Mouse (Mus musculus): ENCODE data around the gene Odf3. TPM values are rescaled to one million over a fixed set of nuclear protein-coding genes. Genes with fewer than 3 reads are reported as not detected.

The Odf3 gene
- polyA plus RNA-seq, 1 experiment from 2014 or later = not detected

DNA sequence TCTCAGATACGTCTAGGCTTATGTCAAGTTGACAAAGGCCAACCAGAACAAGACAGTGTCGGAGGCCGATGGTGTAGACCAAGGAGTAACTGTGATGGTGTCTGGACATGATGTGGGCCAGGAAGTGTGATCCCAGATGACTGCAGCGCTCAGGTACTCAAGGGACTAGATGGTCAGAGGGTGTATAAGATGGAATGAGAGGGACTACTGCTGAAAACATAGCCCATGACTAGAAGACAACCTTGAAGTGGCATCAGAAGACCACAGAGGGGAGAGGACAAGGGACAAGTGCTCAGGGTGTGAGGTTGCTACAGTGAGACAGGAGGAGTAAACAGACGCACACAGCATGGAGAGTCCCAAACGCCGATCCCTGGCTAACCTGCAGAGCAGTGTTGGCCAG is 3.8 kb upstream of the Odf3 start:
- DNase-seq (ENCODE audit: low spot score) = no peak

DNA sequence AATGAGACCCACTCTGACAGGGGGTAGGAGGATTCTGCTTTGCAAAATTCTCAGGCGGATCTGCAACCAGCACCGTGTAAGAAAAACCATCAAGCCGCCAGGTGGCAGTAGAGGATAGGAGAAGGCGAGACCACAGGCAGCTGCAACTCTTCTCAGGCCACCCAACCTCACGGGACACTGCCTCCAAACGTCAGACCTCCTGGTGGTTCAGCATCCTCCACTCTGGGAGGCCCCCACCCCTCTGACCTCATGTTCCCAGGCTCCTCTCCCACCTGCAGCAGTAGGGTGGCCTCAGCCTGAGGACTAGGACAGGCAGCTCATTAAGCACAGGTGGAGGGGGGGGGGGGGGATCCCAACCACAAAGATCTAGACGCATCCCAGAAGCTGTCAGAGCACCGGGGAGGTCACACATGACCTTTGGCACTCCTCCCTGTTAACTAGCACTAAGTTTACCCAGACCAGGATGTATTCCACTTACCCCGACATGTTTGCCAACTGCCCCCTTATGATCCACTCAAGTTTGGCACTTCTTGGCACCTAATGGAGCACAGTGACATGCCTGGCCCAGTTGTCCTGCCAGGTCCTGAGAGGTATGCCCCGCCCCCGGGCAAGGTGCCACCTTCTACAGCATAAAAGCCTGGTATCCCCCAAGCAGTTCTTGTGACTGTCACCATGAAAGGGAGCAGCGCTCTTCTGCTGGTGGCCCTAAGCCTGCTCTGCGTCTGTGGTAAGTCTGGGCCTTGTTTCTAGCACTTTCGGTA is 2.5 kb upstream of the Odf3 start, which contains the start of gene Scgb1c1:
Scgb1c1 (plus strand) TSS at position 643 of the 761 bp plus-strand sequence.
- peak; percentile 88 for DNase-seq (ENCODE audit: low spot score)

DNA sequence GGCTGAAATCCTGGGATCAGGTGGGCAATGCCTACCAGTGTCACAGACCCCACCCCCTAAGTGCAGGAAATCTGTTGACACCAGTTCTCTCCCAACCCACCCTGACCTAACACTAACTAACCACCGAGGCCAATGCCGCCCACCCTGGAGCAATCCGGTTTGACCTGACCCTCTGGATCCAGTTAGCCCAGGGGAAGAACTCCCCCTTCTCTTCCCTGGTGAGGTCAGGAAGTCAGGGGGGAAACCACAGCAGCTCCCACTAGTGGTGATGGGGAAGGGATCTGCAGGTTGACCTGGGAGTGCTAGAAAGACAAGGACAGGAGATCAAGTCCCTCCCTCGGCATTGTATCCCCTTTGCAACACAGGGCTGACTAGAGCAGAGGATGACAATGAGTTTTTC is 1.9 kb upstream of the Odf3 start:
- no peak for DNase-seq (ENCODE audit: low spot score)

DNA sequence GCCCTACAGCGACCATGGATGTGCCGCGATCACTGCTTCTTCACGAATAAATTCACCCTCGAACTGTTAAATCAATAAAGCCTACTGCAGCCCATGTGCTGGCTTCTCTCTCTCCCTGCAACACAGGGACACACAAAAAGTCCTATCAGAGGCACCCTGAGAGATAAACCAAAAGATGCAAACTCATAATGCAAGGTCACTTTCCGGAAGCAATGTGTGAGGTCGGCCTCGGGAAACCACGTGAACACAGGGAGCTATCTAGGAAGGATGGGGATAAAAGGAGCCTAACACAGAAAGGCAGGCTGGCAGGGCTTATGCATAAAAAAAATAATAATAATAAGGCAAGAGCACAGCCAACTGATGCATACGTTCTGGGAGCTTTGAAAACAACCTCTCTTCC is 929 bp upstream of the Odf3 start:
- no peak for DNase-seq (ENCODE audit: low spot score)

DNA sequence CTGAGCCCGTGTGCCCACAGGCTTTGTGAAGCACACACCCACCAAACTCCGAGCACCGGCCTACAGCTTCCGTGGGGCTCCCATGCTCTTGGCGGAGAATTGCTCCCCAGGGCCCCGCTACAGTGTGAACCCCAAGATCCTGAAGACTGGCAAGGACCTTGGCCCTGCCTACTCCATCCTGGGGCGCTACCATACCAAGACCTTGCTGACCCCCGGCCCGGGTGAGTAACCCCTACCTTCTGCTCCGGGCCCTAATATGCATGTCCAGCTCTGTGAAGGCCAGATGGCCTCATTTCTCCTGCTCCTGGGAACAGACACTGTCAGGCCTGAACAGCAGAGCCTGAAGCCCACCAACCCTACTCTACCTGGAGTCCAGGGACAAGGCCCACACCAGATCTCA is 986 bp downstream of the Odf3 start:
- no peak for DNase-seq (ENCODE audit: low spot score)

DNA sequence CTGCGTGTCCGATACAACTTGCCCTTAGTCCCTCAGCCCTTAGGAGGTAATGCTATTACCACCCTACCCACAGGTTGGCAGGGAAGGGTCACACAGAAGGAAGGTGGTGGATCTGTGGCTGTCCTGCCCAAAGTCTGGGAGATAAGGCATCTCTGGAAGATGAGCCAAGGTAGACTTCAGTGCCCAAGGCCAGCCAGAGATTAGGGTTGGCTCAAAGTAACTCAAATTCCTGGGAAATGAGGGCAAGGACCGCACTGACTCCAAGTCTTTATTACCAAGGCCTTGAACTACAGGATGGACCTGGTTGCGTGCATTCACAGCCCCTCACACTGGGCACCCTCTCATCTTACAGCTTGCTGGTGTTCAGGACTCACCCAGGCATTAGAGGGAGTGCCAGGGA is 4.3 kb downstream of the Odf3 start:
- no peak for DNase-seq (ENCODE audit: low spot score)

DNA sequence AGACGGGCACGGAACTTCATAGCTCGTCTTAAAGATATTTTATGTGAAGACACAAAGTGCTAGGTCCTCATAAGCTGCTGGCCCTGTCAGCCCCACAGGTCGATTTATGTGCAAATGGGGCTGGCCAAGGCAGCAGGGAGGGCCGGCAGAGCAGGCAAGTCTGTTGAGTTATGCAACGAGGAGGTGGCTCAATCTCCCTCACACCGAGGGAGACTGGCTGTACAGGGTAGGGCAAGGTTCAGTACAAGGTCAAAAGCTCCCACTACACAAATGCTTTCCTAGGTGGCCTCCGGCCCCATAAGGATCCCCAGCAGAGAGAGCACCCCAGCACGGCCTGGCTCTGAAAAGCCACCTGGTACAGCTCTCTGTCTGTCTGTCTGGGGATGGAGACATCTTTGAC is 5.8 kb downstream of the Odf3 start:
- DNase-seq (ENCODE audit: low spot score) = no peak

DNA sequence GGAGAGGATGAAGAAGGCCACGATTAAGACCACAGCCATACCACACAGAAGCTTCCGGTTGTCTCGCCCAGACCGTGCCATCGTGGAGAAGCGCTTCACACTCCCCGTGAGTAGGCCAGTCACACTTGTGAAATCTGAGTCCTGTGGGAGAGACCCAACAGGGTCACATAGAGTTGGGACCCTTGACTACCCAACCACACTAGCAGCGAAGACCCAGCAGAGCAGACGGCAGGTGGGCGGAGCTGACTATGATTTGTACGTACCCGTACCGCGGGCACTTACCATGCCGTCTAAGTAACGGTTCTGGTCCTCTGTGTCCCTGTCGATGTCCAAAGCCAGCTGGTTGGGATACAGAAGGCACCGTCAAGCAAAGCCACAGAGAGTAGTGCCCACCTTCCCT is 6.9 kb downstream of the Odf3 start:
- DNase-seq (ENCODE audit: low spot score) = no peak

DNA sequence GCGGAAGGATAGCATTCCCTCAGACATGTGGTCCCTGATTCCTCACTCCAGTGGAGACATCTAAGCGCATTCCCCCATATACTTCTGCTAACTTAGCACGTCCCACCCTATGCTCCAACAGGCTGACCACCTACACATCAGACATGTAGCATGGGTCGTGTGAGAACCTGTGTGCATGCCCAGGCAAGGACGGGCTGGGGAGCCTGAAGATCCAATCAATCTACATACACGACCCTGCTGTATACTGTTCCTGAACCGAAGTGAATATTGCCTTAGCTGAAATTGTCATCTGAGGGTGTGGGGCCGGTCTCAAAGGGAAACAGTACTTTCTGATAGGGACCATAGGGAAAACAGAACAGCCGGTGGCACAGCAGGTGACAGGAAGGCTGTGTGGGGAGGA is 7.6 kb downstream of the Odf3 start:
- no peak for DNase-seq (ENCODE audit: low spot score)

DNA sequence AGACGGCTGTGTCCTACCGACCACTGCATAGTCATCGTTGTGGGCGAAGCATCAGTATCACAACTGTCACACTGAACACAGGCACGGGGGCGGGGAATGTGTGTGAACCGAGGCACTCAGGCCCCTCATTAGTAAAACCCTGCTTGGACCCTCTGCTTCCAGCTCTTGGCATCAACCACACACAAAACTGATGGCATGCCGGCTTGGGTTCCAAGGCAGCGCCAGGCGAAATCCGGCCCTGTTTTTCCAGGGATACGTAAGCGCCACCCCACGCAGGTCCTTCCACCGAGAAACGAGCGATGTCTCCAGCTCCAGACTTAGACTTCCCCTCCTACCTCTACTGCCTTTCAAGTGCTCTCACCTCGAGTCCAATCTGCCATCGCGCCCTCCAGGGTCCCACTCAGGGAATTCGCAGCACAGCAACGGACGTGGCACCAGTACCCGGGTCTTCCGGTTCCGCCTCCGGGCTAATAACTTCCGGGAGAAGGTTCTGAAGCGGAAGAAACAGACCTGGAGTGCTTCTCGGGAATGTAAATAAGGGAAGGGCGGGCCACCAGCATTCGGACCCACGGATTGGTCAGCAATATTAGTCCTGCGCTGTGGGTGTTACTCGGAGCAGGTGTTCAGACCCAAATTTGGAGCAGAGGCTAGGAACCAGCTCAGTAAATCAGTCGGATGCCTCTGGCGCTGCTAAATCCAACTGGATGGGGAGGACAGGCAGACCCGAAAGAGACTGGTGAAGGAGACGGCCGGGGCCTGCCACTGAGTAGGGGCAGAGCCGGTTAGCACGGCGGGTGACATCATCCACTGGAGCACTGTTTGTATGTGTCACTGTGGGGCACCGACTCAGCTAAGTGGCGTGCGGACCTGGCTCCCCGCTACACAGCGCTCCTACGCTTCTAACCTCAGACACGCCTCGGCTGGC is 8.5 kb downstream of the Odf3 start, which contains the start of gene Gm45785:
Gm45785 (minus strand) TSS at position 472 of the 925 bp plus-strand sequence.
- peak; percentile 66 for DNase-seq (ENCODE audit: low spot score)

DNA sequence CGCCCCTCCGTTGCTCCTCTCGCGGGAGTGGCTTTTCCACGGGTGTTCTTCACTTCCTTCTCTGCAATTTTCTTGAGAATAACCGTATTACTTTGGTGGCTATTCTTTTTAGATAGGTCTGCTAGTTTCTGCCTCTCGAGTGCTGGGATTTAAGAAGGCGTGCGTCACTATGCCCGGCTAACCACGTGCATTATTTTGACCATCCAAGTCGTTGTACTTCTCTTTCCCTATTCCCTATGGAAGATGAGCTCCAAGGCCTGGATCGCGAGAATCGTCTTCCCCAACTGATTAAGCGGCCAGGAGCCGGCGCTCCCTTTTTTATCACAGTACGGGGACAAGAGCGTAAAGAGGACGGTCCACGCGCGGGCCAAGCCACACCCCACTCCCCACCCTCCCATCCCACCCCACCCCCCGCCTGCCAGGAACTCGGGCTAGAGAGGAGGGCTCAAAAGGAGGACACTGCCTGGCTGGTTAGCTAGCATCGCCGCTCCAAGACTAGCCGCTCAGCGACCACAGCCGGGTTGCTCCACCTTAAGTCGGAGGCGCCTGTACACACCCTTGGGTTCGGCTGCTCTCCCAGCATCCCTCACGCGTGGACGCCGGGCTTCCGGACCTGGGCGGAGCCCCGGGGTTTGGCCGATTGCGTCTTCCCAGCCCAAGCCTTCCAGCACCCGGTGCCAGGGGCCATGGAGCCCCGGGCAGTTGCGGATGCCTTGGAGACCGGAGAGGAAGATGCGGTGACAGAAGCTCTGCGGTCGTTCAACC is 9.4 kb downstream of the Odf3 start, which contains the start of gene Ric8a:
Ric8a (plus strand) TSS at position 173 of the 765 bp plus-strand sequence.
- DNase-seq (ENCODE audit: low spot score) = peak; percentile 82

DNA sequence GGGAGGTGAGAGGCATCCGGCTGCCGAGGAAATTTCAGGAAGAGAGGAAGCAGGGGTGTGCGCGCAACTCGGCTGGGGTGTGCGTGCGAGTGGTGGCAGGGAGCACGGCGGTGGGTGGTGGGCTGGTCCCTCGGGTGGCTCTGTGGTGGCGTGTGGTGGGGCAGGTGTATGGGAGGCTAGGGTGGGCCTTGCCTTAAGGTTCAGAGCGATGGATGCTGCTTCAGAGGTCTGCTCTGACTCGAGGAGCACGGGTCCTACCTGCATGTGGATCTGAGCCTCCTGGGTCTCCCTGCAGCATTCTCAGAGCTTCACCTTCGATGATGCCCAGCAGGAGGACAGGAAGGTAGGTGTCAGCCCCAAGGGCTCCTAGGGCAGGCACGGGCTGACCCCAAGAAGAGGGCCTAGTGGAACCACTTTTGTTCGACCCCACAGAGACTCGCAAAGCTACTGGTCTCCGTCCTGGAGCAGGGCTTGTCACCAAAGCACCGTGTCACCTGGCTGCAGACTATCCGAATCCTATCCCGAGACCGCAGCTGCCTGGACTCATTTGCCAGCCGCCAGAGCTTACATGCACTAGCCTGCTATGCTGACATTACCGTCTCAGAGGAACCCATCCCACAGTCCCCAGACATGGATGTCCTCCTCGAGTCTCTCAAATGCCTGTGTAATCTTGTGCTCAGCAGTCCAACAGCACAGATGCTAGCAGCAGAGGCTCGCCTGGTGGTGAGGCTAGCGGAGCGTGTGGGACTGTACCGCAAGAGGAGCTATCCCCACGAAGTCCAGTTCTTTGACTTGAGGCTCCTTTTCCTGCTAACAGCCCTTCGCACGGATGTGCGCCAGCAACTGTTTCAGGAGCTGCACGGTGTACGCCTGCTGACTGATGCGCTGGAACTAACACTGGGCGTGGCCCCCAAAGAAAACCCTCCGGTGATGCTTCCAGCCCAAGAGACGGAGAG is 10.2 kb downstream of the Odf3 start, which contains the start of gene Bet1l:
Bet1l (minus strand) TSS at position 28 of the 956 bp plus-strand sequence.
- DNase-seq (ENCODE audit: low spot score) = peak; percentile 4

DNA sequence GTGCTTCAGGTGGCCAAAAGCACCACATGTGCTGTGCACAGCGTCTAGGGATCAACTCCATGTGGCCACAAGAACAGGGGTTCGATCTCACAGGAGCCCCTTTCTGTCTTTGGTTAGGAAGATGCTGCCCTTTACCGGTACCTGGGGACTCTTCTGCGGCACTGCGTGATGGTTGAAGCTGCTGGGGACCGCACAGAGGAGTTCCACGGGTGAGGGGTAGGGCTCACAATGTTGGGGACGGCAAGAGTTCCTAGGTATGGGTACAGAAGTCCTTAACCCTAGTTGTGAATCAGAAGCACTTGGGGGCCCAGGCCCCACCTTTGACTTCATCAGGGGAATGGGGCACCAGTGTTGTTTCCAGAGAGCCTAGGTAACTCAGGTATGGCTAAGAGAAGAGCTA is 11.1 kb downstream of the Odf3 start:
- no peak for DNase-seq (ENCODE audit: low spot score)

DNA sequence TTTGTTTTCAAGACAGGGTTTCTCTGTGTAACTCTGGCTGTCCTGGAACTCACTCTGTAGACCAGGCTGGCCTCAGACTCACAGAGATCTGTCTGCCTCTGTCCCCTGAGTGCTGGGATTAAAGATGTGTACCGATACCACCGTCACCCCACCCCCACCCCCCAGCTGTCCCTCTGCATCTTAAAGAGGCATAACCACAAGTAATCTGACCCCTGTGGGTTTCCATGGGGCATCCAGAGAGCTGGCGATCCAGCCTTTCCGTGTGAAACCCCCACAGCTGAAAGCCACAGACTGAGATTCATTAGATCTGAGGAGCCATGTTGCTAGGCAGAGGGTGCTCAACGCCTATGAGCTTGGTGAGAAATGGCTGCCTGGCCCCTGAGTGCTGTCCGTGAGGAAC is 12.4 kb downstream of the Odf3 start:
- DNase-seq (ENCODE audit: low spot score) = no peak

DNA sequence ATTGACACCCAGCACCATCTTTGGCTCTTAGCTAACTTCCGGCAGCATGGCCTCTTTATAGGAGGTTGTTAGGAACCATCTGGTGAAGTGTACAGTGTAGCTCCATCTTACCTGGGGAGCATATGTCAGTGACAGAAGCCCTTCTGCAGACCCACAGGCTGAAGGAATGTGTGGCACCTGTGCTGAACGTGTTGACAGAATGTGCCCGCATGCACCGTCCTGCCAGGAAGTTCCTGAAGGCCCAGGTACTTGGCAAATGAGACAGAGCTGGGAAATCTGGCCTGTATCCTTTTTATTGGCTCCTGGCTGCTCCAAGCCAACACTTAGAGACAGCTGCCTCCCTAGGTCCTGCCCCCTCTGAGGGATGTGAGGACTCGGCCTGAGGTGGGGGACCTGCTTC is 13.1 kb downstream of the Odf3 start:
- DNase-seq (ENCODE audit: low spot score) = no peak

DNA sequence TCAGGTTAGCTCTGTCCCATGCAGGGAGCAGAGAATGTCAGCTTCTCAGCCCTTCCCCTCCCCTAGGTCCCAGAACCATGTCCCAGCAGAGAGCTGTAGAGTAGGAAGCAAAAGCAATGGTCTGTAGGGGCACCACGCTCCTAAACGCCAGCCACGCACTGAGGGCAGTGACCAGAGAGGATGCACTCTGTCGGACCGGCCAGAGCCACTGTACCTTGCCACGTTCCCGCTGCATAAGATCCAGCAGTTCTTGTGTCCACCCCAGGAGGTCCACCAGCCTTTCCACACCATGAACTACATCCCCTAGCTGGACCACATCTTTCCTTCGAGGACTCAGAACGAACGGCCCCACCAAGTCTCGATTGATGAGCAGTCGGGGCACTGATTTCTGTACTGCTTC is 17.2 kb downstream of the Odf3 start:
- no peak for DNase-seq (ENCODE audit: low spot score)

DNA sequence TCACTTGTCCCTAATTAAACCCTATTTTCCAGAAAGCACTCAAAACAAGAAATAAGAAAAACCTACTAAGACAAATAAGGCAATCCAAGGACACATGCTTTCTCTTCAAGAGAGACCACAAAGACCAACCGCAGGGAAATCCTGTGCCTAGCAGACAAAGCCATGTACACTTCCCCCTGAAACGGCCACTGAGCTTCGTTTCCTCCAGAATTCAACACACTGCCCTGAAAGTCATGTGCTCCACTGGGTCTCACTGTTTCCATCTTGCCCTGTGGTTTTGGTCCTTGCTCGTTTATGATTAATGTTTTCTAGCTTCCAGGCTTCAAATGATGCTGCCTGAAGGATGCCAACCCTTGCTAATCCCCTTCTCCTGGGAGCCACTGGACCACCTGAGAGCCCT is 26.6 kb downstream of the Odf3 start:
- DNase-seq (ENCODE audit: low spot score) = no peak

DNA sequence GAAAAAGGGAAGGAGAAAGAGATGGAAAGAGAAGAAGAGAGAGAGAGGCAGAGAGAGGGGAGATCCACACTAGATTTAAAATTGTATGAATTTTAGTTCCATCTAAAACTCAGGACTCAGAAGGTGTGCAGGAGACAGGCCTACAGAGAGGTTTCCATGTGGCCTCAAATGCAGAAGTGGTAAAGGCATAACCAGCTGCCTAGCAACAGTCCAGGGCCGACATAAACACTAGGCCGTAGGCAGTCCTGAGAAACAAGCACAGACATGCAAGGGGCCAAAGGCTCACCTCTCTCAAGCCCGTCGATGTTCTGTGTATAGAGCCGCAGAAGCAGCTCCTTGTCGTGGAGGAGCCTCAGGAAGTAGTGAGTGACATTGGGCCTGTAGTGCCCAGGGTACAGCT is 29.8 kb downstream of the Odf3 start:
- no peak for DNase-seq (ENCODE audit: low spot score)

DNA sequence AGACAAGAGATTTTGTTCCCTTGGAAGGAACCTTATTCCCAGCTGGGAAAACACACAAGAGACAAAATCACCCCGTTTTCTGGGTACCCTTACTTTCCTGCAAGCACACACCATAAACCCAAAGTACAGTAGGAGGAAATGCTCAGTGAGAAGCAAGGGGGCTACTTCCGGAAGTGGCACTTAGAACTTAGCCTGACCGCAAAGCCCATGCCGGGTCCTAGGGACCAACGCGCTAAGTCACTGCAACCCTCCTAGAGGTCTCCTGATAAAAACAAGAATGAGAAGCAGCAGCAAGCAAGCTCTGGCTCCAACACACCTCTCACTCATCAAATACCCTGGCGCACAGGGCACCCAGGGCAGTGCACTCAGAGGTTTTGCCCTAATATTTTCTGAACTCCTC is 31.8 kb downstream of the Odf3 start:
- peak; percentile 68 for DNase-seq (ENCODE audit: low spot score)

DNA sequence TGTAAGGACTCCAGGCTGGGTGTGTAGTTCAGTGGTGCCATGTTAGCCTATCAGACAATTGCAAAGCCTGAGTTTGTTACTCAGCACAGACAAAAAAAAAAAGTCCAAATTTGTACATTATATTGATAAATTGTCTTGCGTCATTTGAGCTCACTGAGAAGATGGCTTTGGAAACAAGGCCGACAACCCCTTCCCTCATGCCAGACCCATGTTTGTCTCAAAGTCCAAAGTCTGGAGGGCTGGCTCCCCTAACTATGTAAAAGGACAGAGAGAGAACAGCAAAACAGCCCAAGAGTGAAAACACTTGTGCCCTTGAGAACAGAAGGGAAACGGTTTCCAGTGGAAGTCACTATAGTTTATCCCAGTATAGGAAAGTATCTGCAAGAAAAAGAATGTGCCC is 32.8 kb downstream of the Odf3 start:
- DNase-seq (ENCODE audit: low spot score) = no peak
